Mouse (Mus musculus) lung, postnatal 0 days (tissue): Measurements from ENCODE around the gene Pld1.

Experiments
- CTCF ChIP-seq: IDR thresholded peaks from 2 replicates; pipeline ENCODE4 v1.5.1; 2016; ENCODE audit warnings: antibody characterized with exemption, mild to moderate bottlenecking
- EP300 ChIP-seq: IDR thresholded peaks from 2 replicates; pipeline ENCODE4 v1.6.1; 2016; ENCODE audit warnings: antibody characterized with exemption, mild to moderate bottlenecking, control low read depth

GRCm38 (mm10) chr3:27983274-27983673 lies 44.8 kb downstream of the Pld1 start:
- TF ChIP-seq CTCF = no peak
- no peak for TF ChIP-seq EP300
